15 mouse cellular contexts compared by ENCODE assay signal in genomic region chr17:81134702-81135101, GRCm38 (mm10).
DNase-seq lines count a peak whose midpoint lies in the region.
"Had no signal": no experiment of that assay in that cellular context is flagged by ENCODE, and none has a peak within 500 bp of the region (broad histone marks: within the 10 kb centered on the region; RNA-seq: fewer than 3 reads in every experiment).

No protein-coding gene starts in this region.

- peak; percentile 70 for DNase-seq in heart, adult 11 months
- DNase-seq in heart, postnatal 4 days: no peak
- peak; percentile 5 for DNase-seq in urinary bladder, postnatal 14 days (ENCODE audit: low spot score)
- DNase-seq in urinary bladder, adult 18-20 months (ENCODE audit: low spot score in 2 of 2): no peak
- DNase-seq in adrenal gland, postnatal 4 days (ENCODE audit: low spot score in 2 of 2): no peak
- DNase-seq: adrenal gland, adult 2 months; adrenal gland, postnatal 10 days; adrenal gland, postnatal 25 days; cerebellum, adult 11 months; cerebellum, adult 18-20 months; cerebellum, adult 8-10 months; cerebellum, adult 9-11 months; cerebellum, postnatal 14 days; cerebellum, postnatal 36 days; embryo, embryonic 11 days had no signal

Comparison
In these comparisons a context has a peak if more than half of its experiments do, and no peak if none do; other contexts are left out.
1. DNase-seq: peak in heart, adult 11 months (single experiment) and urinary bladder, postnatal 14 days (single experiment); none in heart, postnatal 4 days (single experiment), urinary bladder, adult 18-20 months (0 of 2) and adrenal gland, postnatal 4 days (0 of 2).